Mouse (Mus musculus) spleen, adult 2 months (tissue): ENCODE results near the gene Sec62.

Experiments used
- CTCF ChIP-seq: fragments of 200-500 bp; IDR thresholded peaks from 2 replicates; pipeline ENCODE4 v1.5.1; 2011; ENCODE audit warnings: mild to moderate bottlenecking, inconsistent platforms; ENCODE audit not compliant: insufficient read depth, insufficient read length, insufficient replicate concordance; ENCODE audit errors: extremely low read depth
- POLR2A ChIP-seq: fragments of 200-500 bp; IDR thresholded peaks from 2 replicates; pipeline ENCODE4 v1.6.1; 2011; ENCODE audit warnings: low read depth, low read length, inconsistent platforms

DNA sequence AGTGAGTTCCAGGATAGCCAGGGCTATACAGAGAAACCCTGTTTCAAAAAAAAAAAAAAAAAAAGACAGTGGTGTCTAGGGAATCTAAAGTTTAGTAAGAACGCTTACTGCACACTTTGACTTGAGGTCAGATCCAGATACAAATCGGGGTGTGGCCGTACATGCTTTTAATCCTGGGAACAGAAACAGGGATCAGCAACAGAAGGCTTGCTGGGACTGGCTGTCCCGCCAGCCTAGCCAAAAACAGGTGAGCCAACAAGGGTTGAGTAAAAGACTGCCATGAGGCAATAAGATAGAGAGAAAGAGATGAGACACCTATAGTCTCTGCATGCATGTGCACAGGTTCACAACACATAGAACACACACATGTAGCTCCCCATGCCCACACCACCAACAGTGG is 38.0 kb upstream of the Sec62 start:
- TF ChIP-seq POLR2A (no peak), CTCF (no peak)
